Mouse (Mus musculus) liver, embryonic 12.5 days (tissue): ENCODE measurements around the gene Zfp385a. TPM values are rescaled to one million over a fixed set of nuclear protein-coding genes. Genes with fewer than 3 reads are reported as not detected.

Experiments used
- ATAC-seq: fragments of 200-750 bp; cut with Nextera tagmentation; 2 replicates; pipeline ENCODE4 v1.8.0; 2017; ENCODE audit warnings: moderate number of reproducible peaks, mild to moderate bottlenecking, moderate library complexity
- H3K27ac ChIP-seq: fragments of 300-500 bp; sonication (generic); 2 replicates; pipeline ENCODE4 v1.5.1; 2016; ENCODE audit warnings: mild to moderate bottlenecking
- H3K27me3 ChIP-seq: fragments of 300-500 bp; sonication (generic); replicated peaks from 2 replicates; pipeline ENCODE4 v1.6.1; 2016; ENCODE audit warnings: mild to moderate bottlenecking, moderate library complexity
- H3K36me3 ChIP-seq: fragments of 300-500 bp; sonication (generic); 2 replicates; pipeline ENCODE4 v1.6.1; 2016; ENCODE audit warnings: mild to moderate bottlenecking, moderate library complexity
- H3K4me1 ChIP-seq: fragments of 300-500 bp; sonication (generic); 2 replicates; pipeline ENCODE4 v1.6.1; 2016
- H3K4me2 ChIP-seq: fragments of 300-500 bp; sonication (generic); 2 replicates; pipeline ENCODE4 v1.6.1; 2016; ENCODE audit warnings: mild to moderate bottlenecking, moderate library complexity
- H3K4me3 ChIP-seq: fragments of 300-500 bp; sonication (generic); 2 replicates; pipeline ENCODE4 v1.5.1; 2016; ENCODE audit warnings: mild to moderate bottlenecking, moderate library complexity
- H3K9ac ChIP-seq: fragments of 300-500 bp; sonication (generic); 2 replicates; pipeline ENCODE4 v1.6.1; 2016; ENCODE audit warnings: mild to moderate bottlenecking, moderate library complexity
- H3K9me3 ChIP-seq: fragments of 300-500 bp; sonication (generic); replicated peaks from 2 replicates; pipeline ENCODE4 v1.6.1; 2016; ENCODE audit warnings: mild to moderate bottlenecking, moderate library complexity
- WGBS: fragments of 180-500 bp; shearing (Covaris S2); methylation state at CpG from one replicate; pipeline ENCODE4 v1.1.7; 2016; ENCODE audit not compliant: insufficient replicate concordance; 5-methylcytosine and 5-hydroxymethylcytosine counted together
- polyA plus RNA-seq: library from polyadenylated mRNA; unstranded; fragments of >200 nt; fragmentation: Nextera tagmentation; extraction: Ambion mirVana; gene quantifications from 2 replicates; pipeline ENCODE4 v1.2.1, GENCODE M21; 2016

The Zfp385a gene
- polyA plus RNA-seq, 1 experiment from 2014 or later: 8.2 TPM

- 0 out of 2 replicates have a peak overlapping the region, but pooled peaks have one; percentile 14 for H3K4me2 ChIP-seq
- no peak for ATAC-seq
- peaks cover 37% of the 10 kb centered on the region for H3K36me3 ChIP-seq
- no peaks in the 10 kb centered on the region for H3K9me3 ChIP-seq
- peaks cover 71% of the 10 kb centered on the region for H3K4me1 ChIP-seq
- peaks cover 10% of the 10 kb centered on the region for H3K27me3 ChIP-seq
- H3K4me3 ChIP-seq: no peak overlapping the region
- H3K9ac ChIP-seq: no peak overlapping the region
- WGBS: 27% methylated on average over 18 of the region's 18 CpGs
- no peak overlapping the region for H3K27ac ChIP-seq
Measured at GRCm38 (mm10) chr15:103313495-103314095, 26.3 kb downstream of the Zfp385a start.

- 19% methylated on average over 6 of the region's 6 CpGs for WGBS
- no peak within 1 kb of the TSS for H3K27ac ChIP-seq
Measured at GRCm38 (mm10) chr15:103310365-103310910, 29.5 kb downstream of the Zfp385a start, which contains the start of gene Gpr84. Gene Gpr84 (minus strand): TSS chr15:103310612.

GRCm38 (mm10) chr15:103308876-103309580 lies 30.9 kb downstream of the Zfp385a start:
- Histone ChIP-seq H3K27ac (no peak overlapping the region), H3K4me3 (0 out of 2 replicates have a peak overlapping the region, but pooled peaks have one; percentile 8), H3K36me3 (no peaks in the 10 kb centered on the region), H3K4me1 (peaks cover 70% of the 10 kb centered on the region), H3K27me3 (peaks cover 44% of the 10 kb centered on the region), H3K4me2 (peak overlapping the region; percentile 49), H3K9me3 (no peaks in the 10 kb centered on the region), H3K9ac (peak overlapping the region; percentile 28; the same call in 1 of the 2 replicates)
- 56% methylated on average over 26 of the region's 26 CpGs for WGBS
- ATAC-seq: no peak

More at GRCm38 (mm10) chr15:103310365-103310910, 29.5 kb downstream of the Zfp385a start, which contains the start of gene Gpr84:
- Histone ChIP-seq H3K9ac (no peak within 1 kb of the TSS), H3K36me3 (peaks cover 6% of the 10 kb centered on the region), H3K4me1 (peaks cover 69% of the 10 kb centered on the region), H3K4me2 (no peak within 1 kb of the TSS), H3K9me3 (no peaks in the 10 kb centered on the region), H3K4me3 (no peak within 1 kb of the TSS), H3K27me3 (peaks cover 30% of the 10 kb centered on the region)
- no peak for ATAC-seq

DNA sequence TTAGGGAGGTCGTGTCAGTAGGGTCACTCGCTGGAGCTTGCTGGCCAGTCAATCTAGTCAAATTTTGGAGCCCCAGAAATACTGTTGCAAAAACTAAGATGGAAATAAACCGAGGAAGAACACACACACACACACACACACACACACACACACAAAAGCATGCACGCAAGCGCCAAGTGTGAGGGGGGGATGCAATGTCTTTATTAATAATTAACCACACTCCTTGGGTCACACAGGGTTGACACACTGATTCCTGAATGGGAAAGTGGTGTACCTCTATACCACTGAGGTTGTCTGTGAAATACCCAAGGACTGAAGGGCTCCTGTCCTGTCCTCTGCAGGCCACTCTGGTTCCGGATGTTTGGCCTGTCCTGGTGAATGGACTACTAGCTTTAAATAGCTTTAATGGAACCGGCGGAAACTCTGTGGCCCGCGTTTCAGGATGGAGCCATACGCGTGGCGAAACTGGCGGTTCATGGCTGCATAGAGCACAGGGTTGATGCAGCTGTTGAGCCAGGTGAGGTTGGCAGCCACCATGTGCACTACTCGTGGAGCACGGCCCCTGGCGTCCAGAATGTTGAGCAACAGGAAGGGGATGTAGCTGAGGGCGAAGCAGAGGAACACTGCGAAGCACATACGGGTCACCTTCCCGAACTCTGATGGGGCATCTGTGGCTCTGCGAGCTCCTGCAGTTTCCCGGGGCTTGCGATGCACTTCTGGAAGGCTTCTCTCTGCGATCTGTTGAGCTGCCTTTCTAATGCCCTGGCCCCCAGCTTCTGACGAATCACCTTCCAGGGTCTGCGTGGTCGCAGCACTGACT lies 31.6 kb downstream of the Zfp385a start:
- no peak for ATAC-seq
- Histone ChIP-seq H3K4me3 (0 out of 2 replicates have a peak overlapping the region, but pooled peaks have one; percentile 8), H3K4me2 (peak overlapping the region; percentile 49), H3K27ac (no peak overlapping the region), H3K36me3 (no peaks in the 10 kb centered on the region), H3K9me3 (no peaks in the 10 kb centered on the region), H3K27me3 (peaks cover 52% of the 10 kb centered on the region), H3K4me1 (peaks cover 70% of the 10 kb centered on the region), H3K9ac (peak overlapping the region; percentile 28; the same call in 1 of the 2 replicates)
- 33% methylated on average over 28 of the region's 28 CpGs for WGBS

DNA sequence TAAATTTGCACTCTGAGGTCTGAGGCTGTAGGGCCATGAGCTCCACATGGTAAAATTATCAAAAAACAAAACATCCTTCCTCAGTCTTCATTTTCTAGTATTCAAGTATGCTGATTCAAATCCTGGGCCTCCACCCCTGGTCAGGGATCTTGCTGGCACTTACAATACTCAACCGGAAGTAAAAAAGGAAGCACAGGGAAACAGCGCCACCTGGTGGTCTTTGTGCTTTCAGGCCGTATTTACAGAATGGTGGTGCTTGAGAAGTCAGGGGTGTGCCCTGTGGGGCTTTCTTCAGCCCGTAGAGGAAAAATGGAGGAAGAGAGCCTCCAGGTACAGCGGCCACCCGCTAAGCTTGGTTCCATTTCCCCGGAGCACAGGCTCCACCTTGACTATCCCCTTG lies 32.8 kb downstream of the Zfp385a start:
- no peaks in the 10 kb centered on the region for H3K36me3 ChIP-seq
- no peaks in the 10 kb centered on the region for H3K9me3 ChIP-seq
- peaks cover 69% of the 10 kb centered on the region for H3K4me1 ChIP-seq
- under 1% methylated on average over 7 of the region's 7 CpGs for WGBS
- no peak overlapping the region for H3K4me3 ChIP-seq
- peaks cover 63% of the 10 kb centered on the region for H3K27me3 ChIP-seq
- no peak overlapping the region for H3K9ac ChIP-seq
- peak overlapping the region; percentile 32; the same call in 1 of the 2 replicates for H3K4me2 ChIP-seq
- no peak for ATAC-seq
- H3K27ac ChIP-seq: no peak overlapping the region

DNA sequence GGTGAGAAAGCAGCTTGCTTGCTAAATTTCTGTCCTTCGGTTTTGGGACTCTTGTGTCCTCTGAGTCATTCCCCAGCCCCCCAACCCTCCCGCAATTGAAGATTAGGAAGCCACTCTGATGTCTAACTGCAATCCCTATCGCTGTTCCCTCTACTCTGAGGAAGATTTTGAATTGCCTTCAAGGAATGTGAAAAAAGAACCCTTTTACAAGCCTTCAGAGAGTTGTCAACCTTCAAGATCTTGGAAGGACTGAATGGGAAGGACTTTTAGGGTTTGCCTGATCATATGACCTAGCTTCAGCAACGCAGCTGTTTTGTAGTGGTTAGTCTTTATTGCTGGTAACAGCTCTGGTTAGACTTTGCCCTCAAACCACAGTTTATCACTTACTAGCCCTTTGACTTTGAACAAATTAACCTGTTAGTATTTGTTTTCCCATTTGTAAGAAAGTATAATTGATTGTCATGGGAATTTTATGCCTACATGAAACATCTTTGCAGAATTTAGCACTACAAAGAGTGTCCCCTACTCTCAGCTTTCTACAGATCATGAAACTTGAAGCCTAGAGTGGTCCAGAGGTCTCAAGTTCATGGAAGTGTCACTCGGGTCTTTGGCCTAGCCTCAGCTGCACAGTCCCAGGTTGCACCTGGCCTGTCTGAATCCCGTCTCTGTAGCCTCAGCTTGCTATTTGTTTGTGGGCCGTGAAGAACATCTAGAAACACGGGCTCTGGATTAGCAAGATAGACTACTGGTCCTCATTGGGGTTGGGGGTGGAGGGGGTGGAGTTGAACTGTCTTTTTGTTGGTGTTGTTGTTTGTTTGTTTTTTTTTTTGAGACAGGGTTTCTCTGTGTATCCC lies 33.9 kb downstream of the Zfp385a start:
- peaks cover 69% of the 10 kb centered on the region for H3K27me3 ChIP-seq
- H3K9ac ChIP-seq: peak overlapping the region; percentile 51
- H3K27ac ChIP-seq: peak overlapping the region; percentile 77
- peak overlapping the region; percentile 61 for H3K4me3 ChIP-seq
- H3K36me3 ChIP-seq: no peaks in the 10 kb centered on the region
- no peak for ATAC-seq
- 34% methylated on average over 8 of the region's 8 CpGs for WGBS
- H3K4me2 ChIP-seq: peak overlapping the region; percentile 98
- H3K9me3 ChIP-seq: no peaks in the 10 kb centered on the region
- H3K4me1 ChIP-seq: peaks cover 79% of the 10 kb centered on the region

DNA sequence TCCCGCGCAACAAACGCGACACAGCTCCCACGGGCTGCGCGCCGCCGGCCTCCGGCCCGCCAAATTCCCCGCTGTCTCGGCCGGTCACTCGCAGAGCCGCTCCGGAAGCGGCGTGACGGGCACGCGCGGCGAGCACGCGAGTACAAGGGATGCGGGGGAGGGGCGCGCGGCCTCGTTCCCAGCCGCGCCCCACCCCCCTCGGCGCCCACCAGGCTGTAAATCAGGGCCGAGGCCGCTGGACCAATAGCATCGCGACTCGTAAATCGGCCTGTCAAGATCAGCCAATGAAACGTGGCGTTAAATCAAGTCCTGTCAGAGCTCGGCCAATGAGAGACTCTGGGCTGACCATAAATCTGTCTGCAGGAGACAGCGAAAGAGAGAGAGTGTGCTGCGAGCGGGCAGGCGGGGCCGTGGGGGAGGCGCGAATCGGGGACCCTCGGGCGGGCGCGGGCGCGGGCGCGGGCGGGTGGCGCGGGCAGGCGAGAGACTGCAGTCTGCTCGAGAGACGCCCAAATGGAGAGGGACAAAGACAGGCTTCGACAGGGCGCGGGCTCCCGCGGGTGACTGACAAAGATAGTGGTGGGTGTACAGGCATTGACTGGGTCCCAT lies 34.7 kb downstream of the Zfp385a start:
- peaks cover 87% of the 10 kb centered on the region for H3K4me1 ChIP-seq
- ATAC-seq: peak; percentile 85
- H3K9me3 ChIP-seq: no peaks in the 10 kb centered on the region
- H3K36me3 ChIP-seq: peaks cover 2% of the 10 kb centered on the region
- peak overlapping the region; percentile 98 for H3K4me2 ChIP-seq
- H3K27me3 ChIP-seq: peaks cover 69% of the 10 kb centered on the region
- peak overlapping the region; percentile 77 for H3K27ac ChIP-seq
- peak overlapping the region; percentile 51 for H3K9ac ChIP-seq
- H3K4me3 ChIP-seq: peak overlapping the region; percentile 61
- under 1% methylated on average over 62 of the region's 71 CpGs for WGBS

- ATAC-seq: no peak
- H3K4me3 ChIP-seq: peak overlapping the region; percentile 61
- H3K27me3 ChIP-seq: peaks cover 69% of the 10 kb centered on the region
- H3K4me2 ChIP-seq: peak overlapping the region; percentile 98
- 4% methylated on average over 9 of the region's 9 CpGs for WGBS
- H3K27ac ChIP-seq: peak overlapping the region; percentile 68
- H3K9ac ChIP-seq: peak overlapping the region; percentile 51
- H3K36me3 ChIP-seq: peaks cover 7% of the 10 kb centered on the region
- H3K9me3 ChIP-seq: no peaks in the 10 kb centered on the region
- H3K4me1 ChIP-seq: peaks cover 91% of the 10 kb centered on the region
Measured at GRCm38 (mm10) chr15:103304616-103304969, 35.3 kb downstream of the Zfp385a start.

DNA sequence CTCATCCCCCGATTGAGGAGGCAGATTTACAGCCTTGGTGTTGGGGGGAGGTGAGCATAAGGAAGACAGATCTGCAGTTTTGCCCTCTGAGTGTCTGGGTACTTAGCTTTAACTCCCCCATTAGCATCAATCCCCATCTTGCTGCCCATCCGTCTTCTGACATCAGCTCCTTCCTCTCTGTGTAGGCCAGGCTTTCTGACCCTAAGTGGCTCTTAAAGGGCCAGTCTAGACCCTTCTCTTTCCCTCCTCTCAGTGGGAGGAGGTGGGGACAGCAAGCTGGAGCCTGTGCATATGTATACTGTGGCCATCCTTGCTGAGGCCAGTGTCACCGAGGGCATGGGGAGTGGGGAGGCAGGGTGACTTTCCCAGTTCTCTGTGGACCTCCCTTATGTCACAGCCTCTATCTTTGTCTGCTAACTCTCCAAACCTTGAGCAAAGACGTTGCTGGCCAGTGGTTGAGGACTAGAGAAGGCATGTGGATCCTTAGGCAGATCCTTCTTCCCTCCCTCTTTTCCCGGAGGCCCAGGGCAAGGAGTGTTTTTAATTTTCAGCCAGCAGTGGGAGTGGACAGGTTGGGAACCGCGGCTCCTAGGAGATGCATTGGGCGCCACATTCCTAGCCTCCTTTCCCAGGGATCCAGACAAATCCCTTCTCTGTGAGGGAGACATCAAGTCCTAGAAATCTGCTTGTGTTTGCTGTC lies 35.8 kb downstream of the Zfp385a start:
- Histone ChIP-seq H3K4me2 (peak overlapping the region; percentile 98), H3K27ac (peak overlapping the region; percentile 68), H3K36me3 (peaks cover 13% of the 10 kb centered on the region), H3K9me3 (no peaks in the 10 kb centered on the region), H3K27me3 (peaks cover 64% of the 10 kb centered on the region), H3K9ac (0 out of 2 replicates have a peak overlapping the region, but pooled peaks have one; percentile 51), H3K4me1 (peaks cover 86% of the 10 kb centered on the region), H3K4me3 (peak overlapping the region; percentile 61)
- 16% methylated on average over 8 of the region's 8 CpGs for WGBS
- no peak for ATAC-seq

DNA sequence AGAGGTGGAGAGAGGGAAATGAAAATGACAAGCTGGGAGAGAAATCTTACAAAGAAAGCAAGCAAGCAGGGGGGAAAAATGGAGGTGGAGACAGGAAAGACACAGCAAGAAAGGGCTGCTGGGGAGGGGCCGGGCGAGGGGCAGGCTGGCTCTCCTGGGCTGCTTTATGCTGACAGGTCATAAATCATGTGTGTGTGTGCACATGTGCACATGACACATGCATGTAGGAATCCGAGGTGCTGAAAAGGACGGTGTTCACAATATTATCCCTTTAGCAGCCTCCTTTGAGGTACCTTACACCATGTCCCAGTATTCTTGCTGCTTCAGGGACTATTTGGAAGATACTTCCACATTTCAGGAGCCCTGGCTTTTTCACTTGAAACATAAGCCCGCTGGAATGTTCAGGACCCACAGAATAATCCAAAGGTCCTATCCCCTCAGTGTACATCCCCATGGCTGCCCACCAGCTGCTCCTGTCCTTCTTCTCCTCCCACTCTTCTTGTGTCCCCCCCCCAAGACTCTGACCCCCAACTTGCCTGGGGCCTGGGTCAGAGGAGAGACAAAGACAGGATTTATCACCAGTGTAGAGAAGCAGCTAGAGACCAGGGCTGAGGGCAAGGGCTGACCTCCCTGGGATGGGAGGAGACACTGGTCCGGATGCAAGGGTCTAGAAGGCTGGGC lies 37.4 kb downstream of the Zfp385a start:
- H3K4me3 ChIP-seq: no peak overlapping the region
- peaks cover 52% of the 10 kb centered on the region for H3K27me3 ChIP-seq
- no peaks in the 10 kb centered on the region for H3K9me3 ChIP-seq
- WGBS: 32% methylated on average over 6 of the region's 6 CpGs
- H3K4me2 ChIP-seq: no peak overlapping the region
- H3K27ac ChIP-seq: peak overlapping the region; percentile 45
- H3K4me1 ChIP-seq: peaks cover 71% of the 10 kb centered on the region
- H3K36me3 ChIP-seq: peaks cover 29% of the 10 kb centered on the region
- ATAC-seq: no peak
- H3K9ac ChIP-seq: no peak overlapping the region
